Mouse (Mus musculus) embryonic facial prominence, embryonic 11.5 days (tissue): ENCODE data around the gene Uchl1. TPM values are rescaled to one million over a fixed set of nuclear protein-coding genes. Genes with fewer than 3 reads are reported as not detected.

Experiments used
- ATAC-seq: fragments of 200-750 bp; cut with Nextera tagmentation; replicated peaks from 2 replicates; pipeline ENCODE4 v1.8.0; 2017; ENCODE audit warnings: low read depth; ENCODE audit not compliant: insufficient number of reproducible peaks, low FRiP score, low TSS enrichment
- DNase-seq: peaks from one replicate; pipeline ENCODE4 v3.0.0-alpha.2; 2015; ENCODE audit warnings: low spot score
- H3K27ac ChIP-seq: fragments of 300-500 bp; sonication (generic); replicated peaks from 2 replicates; pipeline ENCODE4 v1.5.1; 2014; ENCODE audit warnings: mild to moderate bottlenecking, low read depth, low read length, control low read depth
- H3K27me3 ChIP-seq: fragments of 300-500 bp; sonication (generic); 2 replicates; pipeline ENCODE4 v1.6.1; 2014; ENCODE audit warnings: mild to moderate bottlenecking, low read length, moderate library complexity, mixed read lengths; ENCODE audit not compliant: control insufficient read depth, insufficient read depth
- H3K36me3 ChIP-seq: fragments of 300-500 bp; sonication (generic); replicated peaks from 2 replicates; pipeline ENCODE4 v1.6.1; 2014; ENCODE audit warnings: low read depth, mild to moderate bottlenecking, low read length, moderate library complexity, mixed read lengths; ENCODE audit not compliant: control insufficient read depth, insufficient read depth
- H3K4me1 ChIP-seq: fragments of 300-500 bp; sonication (generic); 2 replicates; pipeline ENCODE4 v1.6.1; 2014; ENCODE audit warnings: low read length, mixed read lengths; ENCODE audit not compliant: control insufficient read depth, insufficient read depth
- H3K4me2 ChIP-seq: fragments of 300-500 bp; sonication (generic); 2 replicates; pipeline ENCODE4 v1.6.1; 2014; ENCODE audit warnings: low read depth, mild to moderate bottlenecking, control low read depth, low read length, moderate library complexity
- H3K4me3 ChIP-seq: fragments of 300-500 bp; sonication (generic); 2 replicates; pipeline ENCODE4 v1.5.1; 2014; ENCODE audit warnings: low read depth, low read length, control low read depth
- H3K9ac ChIP-seq: fragments of 300-500 bp; sonication (generic); replicated peaks from 2 replicates; pipeline ENCODE4 v1.6.1; 2014; ENCODE audit warnings: mild to moderate bottlenecking, control low read depth, low read length
- H3K9me3 ChIP-seq: fragments of 300-500 bp; sonication (generic); replicated peaks from 2 replicates; pipeline ENCODE4 v1.6.1; 2016; ENCODE audit warnings: mild to moderate bottlenecking, low read length, inconsistent platforms, mixed read lengths; ENCODE audit not compliant: control insufficient read depth
- WGBS: fragments of 180-500 bp; shearing (Covaris S2); extraction: QIAGEN DNeasy Blood & Tissue Kit; methylation state at CpG from one replicate; pipeline ENCODE4 v1.1.7; 2014; 5-methylcytosine and 5-hydroxymethylcytosine counted together
- polyA plus RNA-seq: library from polyadenylated mRNA; unstranded; fragments of >200 nt; fragmentation: Nextera tagmentation; extraction: Ambion mirVana; gene quantifications from 2 replicates; pipeline ENCODE4 v1.2.1, GENCODE M21; 2014

Uchl1 gene
- polyA plus RNA-seq = 181 and 212 TPM in 2 replicates

DNA sequence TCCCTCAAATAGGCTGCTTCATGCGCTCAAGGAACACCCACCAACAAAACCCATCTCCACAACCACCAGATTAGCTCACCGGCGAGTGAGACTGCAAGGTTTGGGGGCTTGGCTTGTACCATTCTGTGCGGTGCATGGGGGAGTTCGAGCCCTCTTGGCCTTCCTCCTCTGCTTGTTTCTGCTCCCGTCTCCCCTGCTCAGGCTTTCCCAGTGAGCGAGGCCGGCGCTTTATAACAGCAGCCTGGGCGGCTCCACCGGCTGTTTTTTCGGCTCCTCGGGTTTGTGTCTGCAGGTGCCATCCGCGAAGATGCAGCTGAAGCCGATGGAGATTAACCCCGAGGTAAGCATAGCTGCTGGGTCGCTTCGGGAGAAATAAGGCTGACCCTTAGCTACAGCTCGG lies at the start of gene Uchl1:
Gene Uchl1, plus strand, starts transcription at position 109 of the 400 bp plus-strand sequence.
- no peaks in the 10 kb centered on the region; the same call in none of the 2 replicates for H3K4me1 ChIP-seq
- peak within 1 kb of the TSS; percentile 56 for H3K4me3 ChIP-seq
- no peak; the same call in none of the 2 replicates for ATAC-seq
- DNase-seq = peak; percentile 94
- H3K9me3 ChIP-seq = no peaks in the 10 kb centered on the region
- H3K36me3 ChIP-seq = no peaks in the 10 kb centered on the region
- H3K4me2 ChIP-seq = peak within 1 kb of the TSS; percentile 99
- H3K27me3 ChIP-seq = peaks cover 7% of the 10 kb centered on the region; the same call in 1 of the 2 replicates
- under 1% methylated on average over 20 of the region's 20 CpGs for WGBS
- H3K27ac ChIP-seq = no peak within 1 kb of the TSS
- H3K9ac ChIP-seq = peak within 1 kb of the TSS; percentile 57

DNA sequence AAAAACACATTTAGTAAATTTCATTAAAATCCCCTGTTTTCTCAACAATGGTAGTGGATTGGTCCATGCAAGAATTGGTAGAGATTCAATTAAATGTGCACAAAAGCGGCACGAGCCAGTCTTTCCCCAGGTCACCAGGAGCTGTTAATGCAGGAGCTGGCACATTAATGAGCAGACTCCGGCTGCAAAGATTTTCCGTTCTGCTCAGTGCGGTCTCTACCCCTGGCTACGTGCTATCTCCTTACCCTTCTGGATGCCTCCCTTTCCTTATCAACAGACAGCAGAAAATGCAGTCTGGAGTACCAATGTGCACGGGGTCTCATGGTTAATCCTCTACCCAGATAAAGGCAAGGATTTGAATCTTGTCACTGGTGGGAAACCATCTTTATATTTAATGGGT lies 48.1 kb upstream of the Uchl1 start:
- Histone ChIP-seq H3K9me3 (no peaks in the 10 kb centered on the region), H3K4me1 (no peaks in the 10 kb centered on the region), H3K4me3 (no peak overlapping the region), H3K9ac (no peak overlapping the region), H3K27ac (no peak overlapping the region), H3K4me2 (no peak overlapping the region), H3K36me3 (no peaks in the 10 kb centered on the region), H3K27me3 (no peaks in the 10 kb centered on the region)
- DNase-seq (no peak), ATAC-seq (no peak)
- WGBS = 76% methylated on average over 7 of the region's 7 CpGs

DNA sequence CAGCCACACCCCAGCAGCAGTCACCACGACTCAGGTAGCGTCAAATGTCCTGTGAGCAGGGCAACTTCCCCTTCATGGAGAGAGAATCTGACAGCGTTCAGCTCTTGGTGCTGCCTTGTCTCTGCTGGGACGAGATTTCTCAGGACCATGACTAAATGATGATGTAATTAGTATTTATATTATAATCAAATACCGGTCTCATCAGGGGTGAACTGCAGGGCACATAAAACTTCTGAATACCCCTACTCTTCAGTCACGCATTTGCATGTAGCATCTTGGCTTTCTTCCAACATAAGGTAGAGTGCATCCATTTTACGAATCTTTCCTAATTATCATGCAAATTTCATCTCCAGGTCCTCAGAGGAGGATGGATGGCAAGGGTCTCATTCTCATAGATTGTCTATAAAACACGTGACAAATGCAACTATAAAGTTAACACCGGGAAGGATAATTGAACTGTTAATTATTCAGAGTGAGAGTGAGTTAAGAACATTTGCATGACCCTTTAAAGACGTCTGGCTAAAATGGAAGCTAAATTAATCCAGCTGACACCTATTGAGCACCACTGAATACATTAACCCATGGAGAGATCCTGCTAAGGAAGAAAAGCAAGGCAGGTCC lies 40.3 kb upstream of the Uchl1 start:
- no peaks in the 10 kb centered on the region for H3K4me1 ChIP-seq
- no peaks in the 10 kb centered on the region for H3K9me3 ChIP-seq
- H3K9ac ChIP-seq = no peak overlapping the region
- no peak overlapping the region for H3K4me2 ChIP-seq
- no peaks in the 10 kb centered on the region for H3K27me3 ChIP-seq
- H3K4me3 ChIP-seq = no peak overlapping the region
- ATAC-seq (no peak), DNase-seq (no peak)
- H3K36me3 ChIP-seq = no peaks in the 10 kb centered on the region
- 72% methylated on average over 10 of the region's 10 CpGs for WGBS
- no peak overlapping the region for H3K27ac ChIP-seq

DNA sequence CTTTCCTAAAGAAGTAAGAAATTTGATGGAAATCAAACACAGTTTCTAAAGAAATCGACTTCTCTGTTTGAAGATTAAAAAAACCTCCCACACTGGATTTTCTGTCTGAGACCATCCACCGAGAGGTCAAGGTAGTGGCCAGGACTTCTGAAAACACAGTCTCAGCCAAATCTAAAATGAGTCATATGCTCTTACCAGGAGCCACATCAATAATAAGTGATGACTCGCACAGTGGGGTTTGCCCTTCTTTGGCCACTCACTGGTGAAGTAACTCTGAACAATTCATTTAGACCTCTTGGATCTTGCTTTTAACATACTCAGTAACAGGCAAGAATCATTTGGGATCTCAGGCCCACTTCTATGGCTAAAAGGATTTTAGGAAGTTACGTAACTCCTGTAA lies 33.7 kb upstream of the Uchl1 start:
- no peak for DNase-seq
- ATAC-seq = no peak
- Histone ChIP-seq H3K4me3 (no peak overlapping the region), H3K9ac (no peak overlapping the region), H3K4me2 (no peak overlapping the region), H3K36me3 (no peaks in the 10 kb centered on the region), H3K27me3 (no peaks in the 10 kb centered on the region), H3K4me1 (no peaks in the 10 kb centered on the region), H3K9me3 (no peaks in the 10 kb centered on the region), H3K27ac (no peak overlapping the region)
- WGBS = 88% methylated on average over 4 of the region's 4 CpGs

DNA sequence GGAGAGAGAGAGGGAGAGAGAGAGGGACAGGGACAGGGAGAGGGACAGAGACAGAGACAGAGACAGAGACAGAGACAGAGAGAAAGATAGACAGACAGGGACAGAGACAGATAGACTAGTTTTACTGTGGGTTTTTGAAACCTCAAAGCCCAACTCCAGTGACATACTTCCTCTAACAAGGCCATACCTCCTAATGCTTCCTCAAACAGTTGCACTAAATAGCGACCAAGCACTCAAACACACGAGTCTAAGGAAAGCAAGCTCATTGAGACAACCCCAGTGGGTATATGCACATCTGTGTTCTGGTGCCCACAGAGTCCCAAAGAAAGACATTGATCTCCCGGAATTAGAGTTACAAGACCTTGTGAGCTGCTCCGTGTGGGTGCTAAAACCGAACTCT lies 32.6 kb upstream of the Uchl1 start:
- Histone ChIP-seq H3K36me3 (no peaks in the 10 kb centered on the region), H3K27me3 (no peaks in the 10 kb centered on the region), H3K9me3 (no peaks in the 10 kb centered on the region), H3K4me3 (no peak overlapping the region), H3K27ac (no peak overlapping the region), H3K4me1 (no peaks in the 10 kb centered on the region), H3K9ac (no peak overlapping the region), H3K4me2 (no peak overlapping the region)
- ATAC-seq (no peak), DNase-seq (no peak)
- WGBS = 84% methylated on average over 5 of the region's 5 CpGs

DNA sequence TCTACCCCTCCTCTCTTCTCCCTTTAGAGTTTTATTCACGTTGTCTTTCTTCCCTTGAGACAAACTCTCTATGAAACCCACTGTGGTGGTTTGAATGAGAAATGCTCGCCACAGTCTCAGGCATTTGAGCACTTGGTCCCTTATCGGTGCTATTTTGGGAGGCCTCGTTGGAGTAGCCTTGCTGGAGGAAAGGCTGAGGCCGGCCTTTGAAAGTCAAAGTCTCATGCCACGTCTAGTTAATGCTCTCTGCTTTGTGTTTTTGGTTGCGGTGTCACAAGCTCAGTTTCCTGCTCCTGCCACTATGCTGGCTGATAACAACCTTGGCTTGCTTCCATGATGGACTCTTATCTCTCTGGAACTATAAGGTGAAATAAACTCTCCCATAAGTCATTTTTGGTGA lies 28.4 kb upstream of the Uchl1 start:
- Histone ChIP-seq H3K9ac (no peak overlapping the region), H3K4me1 (no peaks in the 10 kb centered on the region), H3K36me3 (no peaks in the 10 kb centered on the region), H3K27ac (no peak overlapping the region), H3K4me2 (no peak overlapping the region), H3K4me3 (no peak overlapping the region), H3K27me3 (no peaks in the 10 kb centered on the region), H3K9me3 (no peaks in the 10 kb centered on the region)
- ATAC-seq (no peak), DNase-seq (no peak)
- 76% methylated on average over 7 of the region's 7 CpGs for WGBS

DNA sequence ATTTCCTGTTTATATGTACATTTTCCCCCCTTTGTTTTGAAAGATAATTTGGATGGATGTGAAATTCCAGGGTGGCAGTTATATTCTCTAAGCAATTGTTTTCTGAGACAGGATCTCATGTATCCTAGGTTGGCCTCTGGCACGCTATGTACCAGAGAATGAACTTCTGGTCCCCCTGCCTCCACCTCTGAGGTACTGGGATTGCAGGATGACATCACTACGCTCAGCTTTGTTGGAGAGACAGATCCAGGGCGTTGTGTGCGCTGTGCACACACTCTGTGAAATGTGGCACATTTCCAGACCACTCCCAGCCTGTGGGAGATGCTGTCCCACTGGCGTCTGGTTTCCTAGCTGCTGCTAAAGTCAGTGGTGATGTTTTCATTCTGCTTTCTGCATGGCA lies 21.7 kb upstream of the Uchl1 start:
- H3K4me1 ChIP-seq = no peaks in the 10 kb centered on the region
- 58% methylated on average over 5 of the region's 5 CpGs for WGBS
- no peak overlapping the region for H3K27ac ChIP-seq
- no peaks in the 10 kb centered on the region for H3K27me3 ChIP-seq
- ATAC-seq = no peak
- H3K36me3 ChIP-seq = no peaks in the 10 kb centered on the region
- no peak overlapping the region for H3K4me2 ChIP-seq
- no peaks in the 10 kb centered on the region; the same call in 1 of the 2 replicates for H3K9me3 ChIP-seq
- DNase-seq = no peak
- no peak overlapping the region for H3K4me3 ChIP-seq
- H3K9ac ChIP-seq = no peak overlapping the region

DNA sequence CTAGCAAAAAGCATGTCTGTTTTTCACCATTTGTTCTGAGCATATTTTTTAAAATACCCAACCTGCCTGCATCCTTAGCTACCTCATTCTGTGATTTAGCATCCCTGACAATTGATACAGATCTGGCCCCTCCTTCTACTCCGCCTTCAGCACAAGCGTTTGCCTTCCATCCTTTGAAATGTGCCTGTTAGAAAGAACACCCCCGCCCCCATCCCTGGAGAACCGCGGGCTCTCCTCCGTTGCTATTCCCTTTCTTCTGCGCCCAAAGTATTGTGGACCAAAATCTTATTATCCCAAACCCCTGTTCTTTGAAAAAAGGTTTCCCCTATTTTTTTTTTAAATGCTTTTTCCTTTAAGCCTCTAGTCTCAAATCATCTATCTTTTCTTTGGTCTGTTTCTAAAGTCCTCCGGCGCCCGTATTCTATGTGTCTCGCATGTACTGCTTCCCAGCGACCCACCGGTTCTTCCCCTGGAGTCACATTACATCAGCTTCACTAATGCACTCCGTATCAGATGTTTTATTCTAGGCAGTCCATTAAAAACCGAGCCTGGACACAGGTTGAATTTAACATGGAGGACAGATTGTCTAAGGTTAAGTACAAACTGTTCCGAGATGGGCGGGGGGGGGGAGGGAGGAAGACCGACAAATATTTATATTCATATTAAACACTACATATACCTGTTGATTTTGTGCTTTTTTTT lies 551 bp upstream of the Uchl1 start:
- Histone ChIP-seq H3K4me3 (0 out of 2 replicates have a peak overlapping the region, but pooled peaks have one; percentile 0), H3K4me2 (peak overlapping the region; percentile 99), H3K9me3 (no peaks in the 10 kb centered on the region), H3K9ac (no peak overlapping the region), H3K27me3 (peaks cover 7% of the 10 kb centered on the region; the same call in 1 of the 2 replicates), H3K27ac (no peak overlapping the region), H3K36me3 (no peaks in the 10 kb centered on the region), H3K4me1 (no peaks in the 10 kb centered on the region; the same call in none of the 2 replicates)
- ATAC-seq (no peak; the same call in 1 of the 2 replicates), DNase-seq (peak; percentile 46)
- WGBS = under 1% methylated on average over 18 of the region's 18 CpGs
